ENCODE assay signal across 29 mouse cellular contexts in genomic region chr5:124779926-124780325, GRCm38 (mm10). TPM values are rescaled to one million over a fixed set of nuclear protein-coding genes. Genes with fewer than 3 reads are reported as not detected.
"Had no signal": no experiment of that assay in that cellular context is flagged by ENCODE, and none has a peak within 500 bp of the region (broad histone marks: within the 10 kb centered on the region; RNA-seq: fewer than 3 reads in every experiment).

No protein-coding gene starts in this region.

- H3K36me3 ChIP-seq: heart, embryonic 13.5 days; heart, embryonic 15.5 days; hindbrain, embryonic 13.5 days; hindbrain, embryonic 15.5 days; kidney, embryonic 15.5 days; limb, embryonic 13.5 days; limb, embryonic 15.5 days; liver, embryonic 12.5 days had no signal

- ATAC-seq: hindbrain, postnatal 0 days; intestine, embryonic 16.5 days; liver, embryonic 12.5 days had no signal

- DNase-seq: gastrocnemius, postnatal 14 days; gastrocnemius, postnatal 36 days; heart, adult 11 months; heart, adult 2 months; heart, postnatal 14 days; heart, postnatal 36 days; kidney, adult 11 months; kidney, adult 2 months; kidney, adult 9 months; kidney, postnatal 14 days; kidney, postnatal 36 days; layer of hippocampus, adult 9-11 months; layer of hippocampus, postnatal 36 days; left cerebral cortex, postnatal 4 days had no signal

- H3K4me1 ChIP-seq: heart, embryonic 13.5 days; heart, embryonic 15.5 days; hindbrain, embryonic 13.5 days; hindbrain, embryonic 15.5 days; kidney, embryonic 15.5 days; limb, embryonic 13.5 days; limb, embryonic 15.5 days; liver, embryonic 12.5 days had no signal

- H3K4me3 ChIP-seq: heart, adult 2 months; heart, embryonic 13.5 days; heart, embryonic 15.5 days; hindbrain, embryonic 13.5 days; hindbrain, embryonic 15.5 days; kidney, embryonic 15.5 days; limb, embryonic 13.5 days; limb, embryonic 15.5 days; liver, embryonic 12.5 days had no signal

- H3K27me3 ChIP-seq: hindbrain, embryonic 13.5 days; hindbrain, embryonic 15.5 days; kidney, embryonic 15.5 days; limb, embryonic 13.5 days; limb, embryonic 15.5 days; liver, embryonic 12.5 days had no signal

- H3K4me2 ChIP-seq: heart, embryonic 11.5 days; heart, embryonic 13.5 days; heart, embryonic 15.5 days; hindbrain, embryonic 13.5 days; hindbrain, embryonic 15.5 days; kidney, embryonic 15.5 days; limb, embryonic 13.5 days; limb, embryonic 15.5 days; liver, embryonic 12.5 days had no signal

- H3K27ac ChIP-seq: heart, adult 2 months; heart, embryonic 13.5 days; heart, embryonic 15.5 days; hindbrain, embryonic 13.5 days; hindbrain, embryonic 15.5 days; hindbrain, postnatal 0 days; kidney, embryonic 15.5 days; kidney, postnatal 0 days; limb, embryonic 13.5 days; limb, embryonic 15.5 days; liver, embryonic 12.5 days had no signal

- H3K9me3 ChIP-seq: heart, embryonic 15.5 days; hindbrain, embryonic 15.5 days; kidney, embryonic 15.5 days; limb, embryonic 13.5 days; limb, embryonic 15.5 days had no signal

- H3K9ac ChIP-seq: heart, embryonic 13.5 days; heart, embryonic 15.5 days; hindbrain, embryonic 13.5 days; hindbrain, embryonic 15.5 days; kidney, embryonic 15.5 days; limb, embryonic 13.5 days; limb, embryonic 15.5 days; liver, embryonic 12.5 days had no signal

RNA-seq across cellular contexts. Expression of gene Dnah10, which starts 55.0 kb away (rescaled TPM):
- total RNA-seq: hematopoietic stem cell, adult 5-6 weeks; liver, adult 2 months had no signal
- polyA plus RNA-seq: limb, embryonic 11.5 days; liver, adult 2 months had no signal
